Mouse (Mus musculus): ENCODE results near the gene Atp5e.

The Atp5e gene

DNA sequence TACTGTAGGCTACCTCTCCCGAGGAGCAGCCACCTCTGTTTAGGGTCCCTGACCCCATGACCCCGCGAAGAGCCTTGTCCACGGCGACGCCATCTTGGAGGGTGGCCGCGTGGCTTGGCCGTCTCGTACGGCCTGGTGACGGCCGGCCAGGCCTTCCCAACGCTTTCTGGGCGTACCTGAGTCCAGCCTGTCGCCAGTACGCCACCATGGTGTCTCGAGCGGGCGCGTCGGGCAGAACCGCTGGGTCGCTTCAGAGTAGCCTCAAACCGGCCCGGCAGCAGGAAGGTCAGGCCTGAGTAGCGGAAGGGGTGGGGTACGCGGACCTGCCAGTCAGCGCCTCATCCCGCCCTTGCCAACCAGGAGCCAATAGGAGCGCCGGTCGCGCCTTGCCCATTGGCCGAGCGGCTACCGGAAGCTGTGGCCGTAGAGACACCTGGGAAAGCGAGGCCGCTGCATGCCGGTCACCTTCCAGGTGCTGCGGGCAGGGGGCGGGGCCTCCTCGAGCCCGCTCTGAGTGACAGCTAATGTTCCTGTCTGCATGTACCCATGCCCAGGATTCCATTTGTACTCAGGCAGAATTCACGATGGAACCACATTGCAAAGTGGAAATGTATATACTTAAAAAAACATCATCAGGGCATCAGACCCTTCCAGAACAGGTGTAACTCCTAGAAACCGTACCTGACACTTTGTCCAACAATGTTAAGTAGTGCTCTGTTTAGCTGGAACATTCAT is at the start of gene Atp5e:
Atp5e (minus strand) TSS at position 317 of the 735 bp plus-strand sequence.
- DNase-seq (ENCODE audit: extremely low spot score) = peak; percentile 93

DNA sequence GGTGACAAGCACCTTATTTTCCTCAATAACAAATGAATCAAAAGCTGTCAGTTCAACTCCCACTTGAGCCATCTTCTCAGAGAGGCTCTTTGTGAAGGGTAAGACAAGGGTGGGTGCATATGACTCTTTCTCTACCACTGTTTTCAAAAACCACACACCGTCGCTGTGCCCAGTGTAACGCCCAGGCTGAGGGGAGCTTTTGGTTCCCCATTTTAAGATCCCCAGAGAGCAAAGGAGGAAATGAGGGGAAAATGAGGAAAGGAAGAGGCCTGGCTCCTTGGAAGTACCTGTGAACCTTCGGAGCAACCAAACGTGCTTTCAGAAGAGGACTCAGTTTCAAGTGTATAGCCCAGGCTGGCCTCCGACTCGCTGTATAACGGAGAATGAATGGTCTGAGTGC is 45.9 kb upstream of the Atp5e start:
- DNase-seq (ENCODE audit: extremely low spot score) = no peak

DNA sequence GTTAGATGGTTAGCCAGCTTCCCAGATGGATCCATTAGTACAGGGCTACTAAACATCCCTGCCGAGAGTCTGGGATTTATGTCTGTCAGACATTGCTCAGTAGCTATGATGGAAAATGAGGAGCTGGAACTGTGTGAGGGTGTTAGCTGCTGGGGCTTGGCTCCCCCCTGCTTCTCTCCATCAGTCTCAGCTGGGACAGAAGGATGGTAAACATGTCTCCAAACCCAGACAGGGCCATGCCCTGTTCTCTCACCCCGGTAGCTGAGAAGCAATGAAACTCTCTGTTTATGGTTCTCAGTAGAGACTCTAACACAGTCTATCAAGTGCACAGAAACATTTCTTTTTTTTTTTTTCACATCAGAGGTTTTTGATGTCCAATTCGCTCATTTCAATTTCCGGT is 44.1 kb upstream of the Atp5e start:
- no peak for DNase-seq (ENCODE audit: extremely low spot score)

DNA sequence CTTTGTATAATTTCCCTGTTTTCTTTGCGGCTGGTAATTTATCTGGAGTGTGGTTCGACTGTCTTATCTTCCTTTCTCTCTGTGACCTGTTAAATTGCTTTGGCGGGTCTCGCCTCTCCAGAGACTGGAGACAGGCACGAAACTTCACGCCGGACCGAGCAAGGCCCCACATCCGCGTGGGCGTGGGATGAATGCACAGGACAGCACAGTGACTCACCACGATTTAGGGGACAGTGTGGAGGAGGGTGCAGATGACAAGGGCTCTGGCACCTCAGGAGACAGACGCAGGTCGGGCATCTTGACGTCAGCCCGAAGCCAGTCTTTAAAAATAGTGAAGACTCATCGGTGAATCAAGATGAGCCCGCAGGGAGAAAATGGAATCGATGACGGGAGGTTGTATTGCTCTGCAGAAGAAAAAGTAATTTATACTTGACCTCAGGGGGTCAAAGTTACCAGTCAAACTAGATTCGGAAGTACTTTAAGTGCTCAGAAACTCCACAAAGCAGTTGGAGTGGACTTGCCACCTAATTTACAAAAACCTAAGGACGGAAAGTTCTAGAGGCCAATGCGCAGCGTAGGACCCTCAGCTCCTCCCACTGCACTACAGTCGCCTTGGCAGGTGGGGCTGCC is 39.0 kb upstream of the Atp5e start:
- DNase-seq (ENCODE audit: extremely low spot score) = no peak

GRCm38 (mm10) chr2:174502321-174502720 is 38.4 kb upstream of the Atp5e start:
- no peak for DNase-seq (ENCODE audit: extremely low spot score)

GRCm38 (mm10) chr2:174501517-174501916 is 37.6 kb upstream of the Atp5e start:
- DNase-seq (ENCODE audit: extremely low spot score) = no peak

- no peak for DNase-seq (ENCODE audit: extremely low spot score)
These were observed 37.1 kb upstream of the Atp5e start for GRCm38 (mm10) chr2:174500814-174501503.

DNA sequence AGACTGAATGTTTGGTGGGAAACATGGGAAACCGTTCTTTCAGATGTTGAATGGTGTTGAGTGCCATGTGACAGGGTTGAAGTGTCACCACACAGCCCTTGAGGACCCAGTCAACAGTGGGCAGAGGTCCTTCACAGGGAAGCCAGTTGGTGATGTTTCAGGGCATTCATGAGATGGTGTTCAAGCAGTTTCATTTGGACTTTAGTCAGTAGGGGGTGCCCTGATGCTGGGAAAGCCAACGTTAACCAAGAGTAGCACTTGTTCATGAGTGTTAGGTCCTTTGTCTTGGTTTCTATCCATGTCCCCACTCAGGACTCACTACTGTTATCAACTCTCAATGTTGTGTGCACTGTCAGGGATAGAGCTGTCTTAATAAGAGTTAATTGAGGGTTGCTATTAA is 29.0 kb upstream of the Atp5e start:
- DNase-seq (ENCODE audit: extremely low spot score) = no peak

GRCm38 (mm10) chr2:174487005-174487404 is 23.1 kb upstream of the Atp5e start:
- no peak for DNase-seq (ENCODE audit: extremely low spot score)

DNA sequence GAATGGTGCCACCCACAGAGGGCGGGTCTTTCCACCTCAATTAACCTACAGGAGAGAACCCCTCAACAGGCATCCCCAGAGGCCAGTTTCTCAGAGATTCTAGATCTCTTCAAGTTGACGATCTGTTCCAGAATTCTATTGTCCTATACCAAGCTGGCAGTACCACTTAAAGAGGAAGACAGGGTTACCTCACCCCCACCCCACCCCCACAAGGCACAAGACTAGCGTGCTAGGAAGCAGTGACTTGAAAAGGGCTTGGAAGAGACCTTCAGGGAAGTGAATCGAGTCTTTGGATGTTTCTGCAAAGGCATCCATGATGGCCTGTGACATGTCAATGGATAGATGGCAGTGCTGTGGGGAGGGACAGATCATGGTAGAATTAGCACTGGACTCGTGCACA is 14.8 kb upstream of the Atp5e start:
- no peak for DNase-seq (ENCODE audit: extremely low spot score)

- no peak for DNase-seq (ENCODE audit: extremely low spot score)
These were observed 13.8 kb upstream of the Atp5e start for GRCm38 (mm10) chr2:174477543-174478319.

DNA sequence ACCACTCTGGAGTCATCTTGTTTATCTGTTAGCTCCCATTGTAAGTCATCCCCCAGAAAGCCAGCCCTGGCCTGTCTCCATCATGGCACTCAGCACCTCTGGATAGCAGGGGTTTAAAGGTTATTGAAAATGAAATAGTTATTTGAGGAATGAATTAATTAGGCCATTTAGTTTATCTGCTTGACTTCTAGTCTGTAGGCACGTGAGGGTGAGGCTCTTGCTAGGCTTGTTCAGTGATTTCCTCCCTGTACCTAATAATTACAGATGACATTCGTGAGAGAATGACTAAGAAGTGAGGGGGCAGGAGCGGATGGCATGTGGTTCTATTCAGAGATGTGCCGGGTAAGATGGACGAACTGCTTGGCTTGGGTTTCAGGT is 9.6 kb upstream of the Atp5e start:
- DNase-seq (ENCODE audit: extremely low spot score) = no peak

GRCm38 (mm10) chr2:174472818-174473549 is 9.1 kb upstream of the Atp5e start, which contains the start of gene Prelid3b:
TSS of gene Prelid3b (minus strand) at chr2:174473081.
- DNase-seq (ENCODE audit: extremely low spot score) = peak; percentile 98

GRCm38 (mm10) chr2:174472407-174472806 is 8.5 kb upstream of the Atp5e start:
- no peak for DNase-seq (ENCODE audit: extremely low spot score)

GRCm38 (mm10) chr2:174470786-174471405 is 7.0 kb upstream of the Atp5e start:
- no peak for DNase-seq (ENCODE audit: extremely low spot score)

GRCm38 (mm10) chr2:174470333-174470732 is 6.4 kb upstream of the Atp5e start:
- no peak for DNase-seq (ENCODE audit: extremely low spot score)

DNA sequence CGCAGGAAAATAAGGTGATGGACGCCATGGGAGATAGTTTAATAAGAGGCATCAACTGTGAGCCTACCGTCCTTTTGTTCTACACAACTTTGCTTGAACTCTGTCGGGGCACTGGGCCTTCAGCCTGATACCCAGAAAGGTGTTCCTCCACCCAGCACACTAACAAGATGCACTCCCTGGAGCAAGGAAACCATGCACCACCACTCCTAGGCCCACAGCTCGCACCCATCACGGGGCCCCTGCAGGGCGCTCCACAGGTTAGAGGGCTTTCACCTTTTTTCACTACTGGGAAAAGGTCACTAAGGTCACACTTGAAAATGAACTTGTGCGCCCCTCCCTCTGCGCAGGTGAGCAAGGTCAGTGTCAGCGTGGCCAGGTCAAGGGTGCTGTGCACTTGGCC is 535 bp downstream of the Atp5e start:
- DNase-seq (ENCODE audit: extremely low spot score) = no peak

GRCm38 (mm10) chr2:174459365-174459764 is 4.5 kb downstream of the Atp5e start:
- no peak for DNase-seq (ENCODE audit: extremely low spot score)

GRCm38 (mm10) chr2:174453681-174454080 is 10.2 kb downstream of the Atp5e start:
- DNase-seq (ENCODE audit: extremely low spot score) = no peak

GRCm38 (mm10) chr2:174450353-174450752 is 13.6 kb downstream of the Atp5e start, which contains the start of gene Tubb1:
TSS of gene Tubb1 (plus strand) at chr2:174450695.
- DNase-seq (ENCODE audit: extremely low spot score) = no peak

GRCm38 (mm10) chr2:174448405-174448804 is 15.5 kb downstream of the Atp5e start:
- no peak for DNase-seq (ENCODE audit: extremely low spot score)

Data from embryo, embryonic 9.5 days (tissue).